Mouse (Mus musculus) kidney, adult 2 months (tissue): Measurements from ENCODE around the gene Fkbp10. TPM values are rescaled to one million over a fixed set of nuclear protein-coding genes. Genes with fewer than 3 reads are reported as not detected.
A peak's percentile ranks its signal among the peaks of the same experiment; 100 is the strongest.

Experiments used
- DNase-seq: peaks from one replicate; pipeline ENCODE4 v3.0.0; 2021
- H3K27ac ChIP-seq: fragments of 200-500 bp; 2 replicates; pipeline ENCODE4 v1.5.1; 2012; ENCODE audit warnings: low read depth, low read length, control low read depth, inconsistent platforms; ENCODE audit not compliant: insufficient read depth
- H3K27me3 ChIP-seq: fragments of 200-500 bp; replicated peaks from 2 replicates; pipeline ENCODE4 v1.6.1; 2012; ENCODE audit warnings: mild to moderate bottlenecking, moderate library complexity, low read length, inconsistent platforms; ENCODE audit not compliant: control insufficient read depth, insufficient read depth
- H3K36me3 ChIP-seq: fragments of 200-500 bp; 2 replicates; pipeline ENCODE4 v1.6.1; 2012; ENCODE audit warnings: mild to moderate bottlenecking, moderate library complexity, low read length, inconsistent platforms; ENCODE audit not compliant: control insufficient read depth, insufficient read depth
- H3K4me1 ChIP-seq: fragments of 200-500 bp; 2 replicates; pipeline ENCODE4 v1.6.1; 2011; ENCODE audit warnings: low read length; ENCODE audit not compliant: control insufficient read depth, insufficient read depth
- H3K4me3 ChIP-seq: fragments of 200-500 bp; 2 replicates; pipeline ENCODE4 v1.5.1; 2011; ENCODE audit warnings: mild to moderate bottlenecking, low read depth, low read length, control low read depth; ENCODE audit not compliant: insufficient read depth
- CTCF ChIP-seq: fragments of 200-500 bp; conservative IDR thresholded peaks from 2 replicates; pipeline ENCODE4 v1.5.1; 2011; ENCODE audit warnings: low read depth, mild to moderate bottlenecking, control low read depth, low read length, moderate library complexity, mixed read lengths; ENCODE audit not compliant: insufficient read depth, insufficient read length
- POLR2A ChIP-seq: fragments of 200-500 bp; IDR thresholded peaks from one replicate; pipeline ENCODE4 v1.6.1; 2011; ENCODE audit warnings: low read depth, low read length, control low read depth
- WGBS: fragments of 180-500 bp; shearing (Covaris S2); methylation state at CpG from one replicate; pipeline ENCODE4 v1.1.7; 2018; 5-methylcytosine and 5-hydroxymethylcytosine counted together
- polyA plus RNA-seq: library from polyadenylated mRNA; depleted of rRNA; stranded (reverse); fragments of >200 nt; gene quantifications from 2 replicates; pipeline ENCODE4 v1.2.3, GENCODE M21; 2012

Fkbp10 gene
- polyA plus RNA-seq, 1 experiment, result 12.5 TPM

DNA sequence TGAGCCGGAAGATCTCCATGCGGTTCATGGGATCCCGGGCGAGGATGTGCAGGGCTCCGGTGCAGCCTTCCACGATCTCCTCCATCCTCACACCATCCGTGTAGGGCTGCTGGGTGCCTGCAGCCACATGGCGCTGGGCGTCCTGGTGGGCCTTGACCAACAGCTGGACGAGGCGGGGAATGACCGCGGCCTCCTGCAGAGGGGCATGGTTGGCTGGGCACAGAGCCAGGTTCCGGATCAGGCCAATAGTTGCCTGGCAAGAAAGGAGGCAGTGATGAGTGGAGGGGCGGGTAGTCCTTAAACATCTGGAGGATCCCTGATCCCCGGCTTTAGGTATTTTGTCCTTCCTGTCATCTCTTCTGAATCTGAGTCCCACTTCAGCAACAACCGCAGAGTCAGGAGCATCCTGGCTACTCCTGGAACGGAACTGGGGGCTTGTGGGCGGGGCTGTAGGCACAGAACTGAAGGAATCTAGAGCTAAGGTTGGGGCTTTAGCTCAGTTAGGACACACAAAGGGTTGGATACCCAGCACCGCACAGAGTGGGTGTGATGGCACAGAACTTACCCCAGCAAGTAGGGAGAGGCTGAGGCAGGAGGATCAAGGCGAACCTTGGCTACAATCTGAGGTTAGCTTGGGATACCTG is 38.6 kb upstream of the Fkbp10 start:
- no peak for DNase-seq
- Histone ChIP-seq H3K27me3 (no peaks in the 10 kb centered on the region), H3K4me1 (no peaks in the 10 kb centered on the region; the same call in 1 of the 2 replicates), H3K27ac (peak overlapping the region; percentile 39; the same call in 1 of the 2 replicates), H3K36me3 (peaks cover 22% of the 10 kb centered on the region), H3K4me3 (no peak overlapping the region)
- TF ChIP-seq POLR2A, result no peak
- TF ChIP-seq CTCF, result no peak
- 74% methylated on average over 21 of the region's 21 CpGs for WGBS

DNA sequence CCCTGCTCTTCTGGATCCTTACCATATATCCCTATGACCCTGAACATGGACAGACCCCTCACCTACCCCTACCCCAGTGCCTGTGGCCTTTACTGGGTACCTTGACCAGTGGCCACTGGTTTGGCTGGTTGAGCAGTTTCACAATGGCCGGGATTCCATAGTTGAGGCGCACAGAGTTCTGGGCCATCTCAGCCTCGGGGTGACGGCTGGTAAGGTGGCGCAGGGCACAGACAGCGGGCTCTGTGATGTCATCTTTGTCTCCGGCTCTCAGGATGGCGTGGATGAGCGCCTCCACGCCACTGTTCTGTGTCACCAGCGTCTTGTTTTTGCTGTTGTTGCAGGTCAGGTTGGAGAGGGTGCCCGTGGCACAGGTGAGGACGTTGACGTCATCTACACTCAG is 37.5 kb upstream of the Fkbp10 start:
- 92% methylated on average over 14 of the region's 14 CpGs for WGBS
- H3K36me3 ChIP-seq, result peaks cover 24% of the 10 kb centered on the region
- no peaks in the 10 kb centered on the region; the same call in 1 of the 2 replicates for H3K4me1 ChIP-seq
- H3K4me3 ChIP-seq, result no peak overlapping the region
- H3K27me3 ChIP-seq, result no peaks in the 10 kb centered on the region
- no peak for DNase-seq
- H3K27ac ChIP-seq, result no peak overlapping the region
- no peak for TF ChIP-seq POLR2A
- no peak for TF ChIP-seq CTCF

- no peak for DNase-seq
- H3K36me3 ChIP-seq, result peaks cover 23% of the 10 kb centered on the region
- 85% methylated on average over 5 of the region's 5 CpGs for WGBS
- TF ChIP-seq POLR2A, result no peak
- no peak for TF ChIP-seq CTCF
- no peaks in the 10 kb centered on the region for H3K27me3 ChIP-seq
- H3K27ac ChIP-seq, result no peak overlapping the region
- no peak overlapping the region for H3K4me3 ChIP-seq
- no peaks in the 10 kb centered on the region; the same call in 1 of the 2 replicates for H3K4me1 ChIP-seq
Observed at GRCm38 (mm10) chr11:100378446-100378845, 37.1 kb upstream of the Fkbp10 start.

DNA sequence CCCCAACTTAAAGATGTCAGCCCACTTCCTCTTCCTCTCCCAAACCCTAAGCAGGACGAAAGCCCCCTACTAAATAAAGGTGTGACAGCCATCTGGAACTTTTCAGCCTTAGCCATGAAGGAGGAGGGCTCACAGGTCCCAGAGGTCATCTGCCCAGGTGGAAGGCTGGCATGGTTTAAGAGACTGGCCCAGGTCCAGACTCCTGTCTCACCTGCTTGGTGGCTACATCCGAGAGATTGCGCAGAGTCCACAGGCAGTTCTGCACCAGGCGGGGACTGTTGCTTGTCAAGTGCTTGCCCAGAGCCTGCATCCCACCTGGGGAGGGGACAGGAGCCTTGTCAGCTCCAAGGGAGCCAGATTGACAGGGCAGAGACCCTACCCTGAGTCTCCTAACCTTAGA is 36.2 kb upstream of the Fkbp10 start:
- no peak overlapping the region for H3K27ac ChIP-seq
- H3K4me1 ChIP-seq, result no peaks in the 10 kb centered on the region; the same call in 1 of the 2 replicates
- H3K27me3 ChIP-seq, result no peaks in the 10 kb centered on the region
- peaks cover 19% of the 10 kb centered on the region for H3K36me3 ChIP-seq
- no peak for DNase-seq
- no peak overlapping the region for H3K4me3 ChIP-seq
- TF ChIP-seq CTCF (no peak), POLR2A (no peak)
- WGBS, result 83% methylated on average over 4 of the region's 4 CpGs

GRCm38 (mm10) chr11:100382682-100383081 is 32.8 kb upstream of the Fkbp10 start:
- Histone ChIP-seq H3K27me3 (no peaks in the 10 kb centered on the region), H3K36me3 (peaks cover 19% of the 10 kb centered on the region), H3K27ac (no peak overlapping the region), H3K4me3 (no peak overlapping the region), H3K4me1 (peaks cover 15% of the 10 kb centered on the region)
- TF ChIP-seq POLR2A, result no peak
- TF ChIP-seq CTCF, result no peak
- WGBS, result 82% methylated on average over 6 of the region's 6 CpGs
- no peak for DNase-seq

DNA sequence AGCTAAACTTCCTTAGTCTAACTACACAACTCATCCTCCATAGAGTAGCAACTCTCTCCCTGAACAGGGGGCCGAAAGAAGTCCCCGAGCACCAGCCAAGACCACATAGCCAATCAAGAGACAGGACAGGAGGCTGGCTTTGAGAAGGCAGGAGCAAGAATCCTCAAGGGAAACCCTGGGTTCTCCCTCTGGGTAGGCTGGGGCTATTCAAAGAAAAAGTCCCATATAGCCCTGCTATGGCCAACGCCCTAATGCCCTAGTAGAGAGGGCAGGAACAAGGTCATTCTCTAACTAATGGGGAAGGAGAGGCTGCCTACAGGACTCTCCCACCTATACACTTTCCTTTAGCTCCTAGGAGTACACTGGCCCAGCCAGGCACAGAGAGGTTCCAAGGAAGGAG is 30.5 kb upstream of the Fkbp10 start:
- H3K36me3 ChIP-seq, result peaks cover 14% of the 10 kb centered on the region
- H3K4me1 ChIP-seq, result peaks cover 30% of the 10 kb centered on the region
- H3K27ac ChIP-seq, result no peak overlapping the region; the same call in 1 of the 2 replicates
- TF ChIP-seq POLR2A, result no peak
- no peak for TF ChIP-seq CTCF
- H3K27me3 ChIP-seq, result no peaks in the 10 kb centered on the region
- WGBS, result 81% methylated on average over 3 of the region's 3 CpGs
- H3K4me3 ChIP-seq, result no peak overlapping the region
- no peak for DNase-seq

DNA sequence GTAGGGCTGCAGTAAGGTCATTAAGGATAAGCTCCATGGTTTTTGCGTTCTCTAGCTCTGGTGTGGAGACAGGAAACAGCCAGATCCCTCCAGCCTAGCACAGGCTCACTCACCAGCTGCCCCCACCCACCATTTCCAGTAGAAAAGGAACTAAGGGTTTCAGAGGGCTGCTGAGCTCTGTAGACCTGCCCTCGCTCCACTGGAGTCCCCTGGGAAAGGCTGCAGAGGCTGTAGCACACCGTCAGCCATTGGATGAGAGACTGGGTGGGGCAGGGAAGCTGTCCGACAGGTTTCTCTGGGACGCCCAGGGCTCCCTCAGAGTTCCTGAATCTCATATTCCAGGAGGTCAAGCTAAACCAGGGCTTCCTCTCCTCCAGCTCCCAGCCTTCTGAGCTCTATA is 28.9 kb upstream of the Fkbp10 start:
- Histone ChIP-seq H3K27me3 (no peaks in the 10 kb centered on the region), H3K4me3 (no peak overlapping the region), H3K4me1 (peaks cover 44% of the 10 kb centered on the region), H3K36me3 (peaks cover 14% of the 10 kb centered on the region), H3K27ac (peak overlapping the region; percentile 49)
- TF ChIP-seq CTCF (no peak), POLR2A (no peak)
- DNase-seq, result peak; percentile 83
- WGBS, result 36% methylated on average over 5 of the region's 5 CpGs
